Mouse (Mus musculus) right cerebral cortex, postnatal 14 days (tissue): ENCODE data around the gene Dnase1l3.

ENCODE experiments used
- DNase-seq: peaks from one replicate; pipeline ENCODE4 v3.0.0; 2022

Gene Dnase1l3

DNA sequence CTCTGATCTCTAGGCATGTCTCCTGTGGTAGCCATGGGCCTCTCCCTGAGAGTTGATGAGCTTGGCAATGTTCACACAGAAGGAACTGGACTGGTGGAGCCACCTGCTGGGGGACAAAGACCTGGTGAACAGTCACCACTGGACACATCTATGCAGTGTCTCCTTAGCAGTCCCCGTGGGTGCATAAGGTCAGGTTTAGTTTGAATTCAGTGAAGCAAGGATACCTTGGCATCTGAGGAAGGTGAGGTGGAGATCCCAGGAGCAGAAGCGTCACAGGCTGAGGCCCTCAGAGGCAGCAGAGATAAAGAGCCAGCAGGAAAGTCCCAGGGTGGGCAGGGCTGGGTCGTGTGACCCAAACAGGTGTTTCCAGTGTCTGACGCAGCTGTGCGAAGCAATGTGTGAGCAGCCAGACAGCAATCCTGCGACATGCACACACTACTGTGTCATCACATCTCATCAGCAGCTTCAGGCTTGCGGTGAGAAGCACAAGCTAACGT is at the start of gene Dnase1l3:
Gene Dnase1l3 (minus strand): TSS at position 303 of the 497 bp plus-strand sequence.
- DNase-seq: peak; percentile 57

DNA sequence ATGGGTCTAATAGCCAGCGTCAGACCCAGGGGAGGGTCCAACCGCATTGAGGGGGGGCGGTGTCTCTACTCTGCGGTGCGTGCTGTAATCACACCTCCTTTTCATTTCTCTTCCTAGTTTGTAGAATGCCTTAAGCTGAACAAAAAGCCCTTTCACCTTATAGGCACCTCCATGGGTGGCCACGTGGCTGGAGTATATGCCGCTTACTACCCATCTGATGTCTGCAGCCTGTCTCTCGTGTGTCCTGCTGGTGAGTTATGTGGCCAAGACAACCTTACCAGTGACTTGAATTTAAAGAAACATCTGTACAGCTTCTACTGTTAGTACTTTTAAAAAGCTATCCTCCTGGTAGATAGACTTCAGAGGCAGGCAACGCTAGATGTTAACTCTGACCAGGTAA is 48.2 kb upstream of the Dnase1l3 start:
- DNase-seq: no peak

DNA sequence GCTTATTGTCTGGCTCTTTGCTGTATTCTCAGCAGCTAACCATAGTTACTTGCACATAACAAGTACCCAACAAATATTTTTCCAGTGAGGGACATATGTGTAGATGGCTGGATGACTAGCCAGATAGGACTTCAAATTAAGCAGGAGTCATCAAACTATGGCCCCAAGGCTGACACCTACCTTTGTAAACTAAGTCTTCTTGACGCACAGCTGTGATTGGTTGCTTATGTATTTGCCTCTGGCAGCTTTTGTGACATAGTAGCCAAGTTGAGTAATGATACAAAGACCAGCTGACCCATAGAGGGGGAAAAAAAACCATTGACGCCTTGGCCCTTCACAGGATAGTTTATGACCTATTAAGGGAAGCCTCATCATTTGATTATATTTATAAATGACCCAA is 47.7 kb upstream of the Dnase1l3 start:
- DNase-seq: no peak

DNA sequence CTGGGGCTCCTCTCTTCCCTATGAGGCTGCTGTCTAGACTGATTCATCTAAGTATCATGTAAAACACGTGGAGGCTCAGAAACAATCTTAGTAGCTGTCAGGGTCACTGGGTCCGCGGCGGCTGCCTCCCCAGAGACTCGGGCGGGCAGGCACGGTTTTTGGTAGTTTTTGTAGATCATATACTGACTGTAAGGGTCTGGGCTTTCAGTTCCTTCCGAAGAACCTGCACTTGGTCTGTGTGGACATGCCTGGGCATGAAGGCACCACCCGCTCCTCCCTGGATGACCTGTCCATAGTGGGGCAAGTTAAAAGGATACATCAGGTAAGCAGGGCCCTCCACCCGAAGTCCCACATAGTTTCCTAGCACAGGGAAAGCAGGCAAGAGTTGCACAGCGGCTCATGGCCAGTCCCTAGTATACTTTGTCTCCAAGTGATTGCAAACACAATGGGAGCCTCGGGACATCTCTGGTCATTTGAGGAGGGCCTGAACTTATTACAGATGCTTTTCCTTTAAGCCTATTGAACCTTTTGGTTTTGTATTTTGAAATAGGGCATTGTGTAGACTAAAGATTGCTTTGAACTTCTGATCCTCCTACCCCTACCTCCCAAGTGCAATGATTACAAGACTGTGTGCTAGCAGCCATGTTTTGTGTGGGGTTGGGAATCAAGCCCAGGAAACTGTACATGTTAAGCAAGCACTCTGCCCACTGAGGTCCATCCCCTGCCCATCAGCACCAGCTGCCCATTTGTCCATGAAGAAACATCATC is 46.7 kb upstream of the Dnase1l3 start:
- DNase-seq: no peak

DNA sequence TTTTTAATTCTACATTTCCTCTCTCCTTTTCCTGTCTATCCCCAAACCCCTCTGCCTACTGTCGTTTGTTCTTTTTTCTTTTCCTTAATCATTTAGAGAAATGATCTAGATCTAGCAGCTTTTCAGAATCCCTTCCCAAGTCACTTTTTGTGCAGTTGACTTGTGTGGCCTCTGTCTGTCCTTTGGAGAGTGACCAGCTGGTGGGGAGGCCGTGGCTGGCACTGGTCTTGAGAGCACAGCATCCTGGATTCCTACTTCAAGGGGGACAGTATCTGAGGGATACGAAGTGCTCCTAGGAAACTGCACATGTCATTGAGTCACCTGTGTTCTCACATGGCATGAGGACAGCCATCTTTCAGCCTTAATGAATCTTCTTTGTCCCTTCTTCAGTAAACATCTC is 45.8 kb upstream of the Dnase1l3 start:
- DNase-seq: no peak

DNA sequence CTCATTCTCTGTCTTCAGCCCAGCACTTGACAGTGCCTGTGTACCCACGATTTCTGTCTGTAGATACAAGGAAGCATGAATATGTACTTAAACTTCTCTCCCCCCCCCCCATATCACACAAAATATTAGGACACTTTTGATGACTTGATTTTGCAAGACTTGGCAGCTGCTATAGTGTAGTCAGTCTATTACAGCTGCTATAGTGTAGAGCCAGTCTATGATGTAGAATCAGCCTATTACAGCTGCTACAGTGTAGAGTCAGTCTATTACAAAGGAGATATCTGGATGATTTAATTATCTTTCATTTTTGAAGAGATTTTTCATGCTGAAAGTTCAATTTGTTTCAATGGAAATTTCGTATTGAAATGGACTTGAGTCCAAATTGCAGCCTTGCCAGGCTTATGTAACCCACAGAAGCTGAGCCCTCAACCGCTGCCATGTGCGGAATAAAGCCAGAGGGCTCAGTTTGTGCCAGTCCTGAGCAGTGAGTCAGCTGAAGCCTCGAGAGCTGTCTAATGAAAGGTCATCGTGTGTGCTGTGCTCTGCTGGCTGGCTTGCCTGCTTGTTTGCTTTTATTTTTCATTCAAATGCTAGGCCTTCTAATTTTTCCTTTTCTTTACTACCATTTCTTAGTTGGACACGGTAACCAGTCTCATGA is 44.5 kb upstream of the Dnase1l3 start:
- DNase-seq: peak; percentile 25

DNA sequence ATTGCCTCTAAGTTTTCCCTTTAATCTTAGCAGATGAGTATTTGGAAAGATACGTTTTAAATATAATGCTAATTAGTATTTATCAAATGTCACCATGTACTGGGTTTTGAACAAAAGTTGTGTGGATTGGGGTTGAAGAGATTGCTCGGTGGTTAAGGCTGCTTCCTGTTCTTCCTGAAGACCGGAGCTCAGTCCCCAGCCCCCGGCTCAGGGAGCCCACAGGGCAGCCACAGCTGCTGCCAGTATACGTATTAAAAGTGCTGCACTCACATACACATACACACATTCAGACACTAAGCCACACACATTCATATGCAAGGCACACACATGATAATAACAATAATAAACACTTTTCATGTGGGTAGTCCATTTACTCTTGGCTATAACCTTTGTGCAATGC is 43.8 kb upstream of the Dnase1l3 start:
- no peak for DNase-seq

DNA sequence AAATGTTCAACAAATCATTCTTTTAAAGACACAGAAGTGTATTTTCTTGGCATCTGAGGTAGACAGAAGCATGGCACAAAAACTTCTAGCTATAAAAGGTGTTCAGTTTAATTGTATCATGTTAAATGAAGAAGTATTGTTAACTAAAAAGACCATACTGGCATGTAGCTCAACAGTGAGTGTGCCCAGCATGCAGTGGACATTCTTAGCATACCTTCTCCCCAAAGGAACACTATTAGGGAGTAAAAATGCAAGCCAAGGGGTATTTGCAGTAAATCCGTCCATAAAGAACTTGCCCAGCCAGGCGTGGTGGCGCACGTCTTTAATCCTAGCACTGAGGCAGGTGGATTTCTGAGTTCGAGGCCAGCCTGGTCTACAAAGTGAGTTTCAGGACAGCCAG is 42.0 kb upstream of the Dnase1l3 start:
- DNase-seq: no peak

DNA sequence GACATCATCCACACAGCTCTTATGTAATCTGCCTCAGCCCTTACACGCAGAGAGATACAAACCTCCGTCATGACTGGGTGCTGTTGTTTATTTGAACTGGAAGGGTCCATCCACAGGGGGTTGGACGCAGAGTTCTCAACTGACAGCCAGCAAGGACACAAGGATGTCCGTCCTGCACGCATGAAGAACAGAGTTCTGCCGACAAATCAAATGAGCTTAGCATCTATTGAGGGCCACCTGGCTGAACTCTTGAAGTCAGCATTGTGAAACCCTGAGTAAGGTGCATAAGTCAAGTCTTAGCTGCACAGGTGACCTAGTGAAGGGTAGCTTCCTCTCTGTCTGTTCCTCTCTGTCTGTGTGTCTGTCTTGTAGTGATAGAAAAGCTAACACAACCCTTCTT is 41.6 kb upstream of the Dnase1l3 start:
- no peak for DNase-seq

DNA sequence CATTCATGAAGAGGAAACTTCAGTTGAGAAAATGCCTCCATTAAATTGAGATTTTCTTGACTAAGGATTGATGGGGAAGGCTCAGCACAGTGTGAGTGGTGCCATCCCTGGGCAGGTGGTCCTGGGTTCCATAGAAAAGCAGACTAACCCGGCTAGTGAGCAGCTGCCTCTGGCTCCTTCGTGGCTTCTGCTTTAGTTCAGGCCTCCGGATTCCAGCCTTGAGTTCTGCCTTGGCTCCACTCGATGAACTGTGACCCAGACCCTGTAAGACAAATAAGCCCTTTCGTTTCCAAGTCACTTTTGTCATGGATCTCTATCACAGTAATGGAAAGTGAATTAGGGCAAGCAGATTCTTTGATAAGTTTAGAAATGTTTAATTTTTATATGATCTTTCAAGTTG is 40.2 kb upstream of the Dnase1l3 start:
- no peak for DNase-seq

DNA sequence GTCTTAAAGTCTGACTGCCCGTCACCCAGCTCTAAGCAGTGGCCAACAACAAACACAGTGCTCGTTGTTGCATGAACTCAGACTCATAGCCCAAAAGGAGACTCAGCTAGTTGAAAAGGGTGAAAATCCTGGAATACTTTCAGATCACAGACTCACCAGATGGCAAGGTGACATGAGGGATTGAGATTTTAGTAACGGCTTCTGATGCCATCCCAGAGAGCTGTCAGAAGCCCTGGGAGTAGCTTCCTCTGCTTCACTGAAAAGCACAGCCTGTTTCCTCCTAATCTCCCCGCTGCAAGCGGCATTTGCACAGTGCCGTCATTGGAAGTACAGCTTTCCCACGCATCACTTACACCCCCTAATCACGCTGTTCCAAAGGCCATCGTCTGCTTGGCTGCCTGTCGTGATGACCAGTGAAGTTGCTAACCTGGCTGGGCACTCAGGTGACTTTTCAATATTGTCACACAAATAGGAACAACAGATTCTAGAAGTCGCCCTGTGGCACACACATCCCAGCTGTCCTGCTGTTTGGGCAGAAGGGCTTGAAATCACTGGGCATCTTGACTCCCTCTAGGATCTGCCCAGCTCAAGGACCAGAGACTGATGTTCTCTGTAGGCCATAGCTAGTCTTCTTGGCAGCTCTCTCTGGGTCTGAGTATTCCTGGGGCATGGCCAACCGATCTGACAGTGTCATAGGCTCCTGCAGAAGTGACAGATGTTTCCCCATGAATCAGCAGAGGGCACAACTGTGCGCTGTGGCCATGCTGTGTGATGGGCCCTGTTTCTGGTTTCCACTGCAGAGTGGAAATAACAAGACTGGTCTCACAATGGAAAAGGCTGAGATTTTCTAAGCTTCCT is 37.9 kb upstream of the Dnase1l3 start:
- peak; percentile 18 for DNase-seq

DNA sequence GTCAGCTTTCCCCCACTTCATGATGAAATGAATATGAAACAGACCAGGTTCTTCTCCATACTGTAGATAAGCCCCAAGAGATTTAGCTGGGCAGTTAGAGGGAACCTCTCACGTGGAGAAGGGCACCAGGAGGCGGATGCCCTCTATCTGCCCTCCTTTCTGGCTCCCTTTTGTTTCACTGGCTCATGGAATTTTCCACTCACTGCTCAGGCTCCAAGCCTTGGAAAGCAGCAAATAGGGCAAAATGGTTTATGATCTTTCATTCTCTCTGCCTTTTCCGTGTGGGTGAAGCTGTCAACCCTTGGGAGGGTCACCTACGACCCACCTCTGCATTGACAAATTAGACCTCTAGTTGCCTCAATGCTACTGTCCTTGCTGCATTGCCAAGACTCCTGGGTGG is 36.2 kb upstream of the Dnase1l3 start:
- DNase-seq: no peak

DNA sequence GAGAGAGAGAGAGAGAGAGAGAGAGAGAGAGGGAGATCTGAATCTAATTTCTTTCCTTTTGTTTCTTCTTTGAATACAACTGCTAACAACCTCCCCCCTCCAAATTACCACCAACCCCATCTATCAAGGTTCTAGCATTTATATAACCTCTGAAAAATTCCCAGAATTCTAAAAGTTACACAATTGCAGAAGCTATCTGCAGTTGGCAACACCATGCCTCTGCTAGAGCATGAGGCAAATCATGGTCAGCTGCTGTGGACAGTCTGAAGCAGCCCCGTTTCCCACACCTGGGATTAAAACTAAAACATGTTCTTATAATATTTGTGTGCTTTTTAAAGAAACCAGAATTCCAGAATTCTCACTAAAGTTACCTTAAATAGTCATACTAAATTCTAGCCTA is 35.4 kb upstream of the Dnase1l3 start:
- DNase-seq: no peak

DNA sequence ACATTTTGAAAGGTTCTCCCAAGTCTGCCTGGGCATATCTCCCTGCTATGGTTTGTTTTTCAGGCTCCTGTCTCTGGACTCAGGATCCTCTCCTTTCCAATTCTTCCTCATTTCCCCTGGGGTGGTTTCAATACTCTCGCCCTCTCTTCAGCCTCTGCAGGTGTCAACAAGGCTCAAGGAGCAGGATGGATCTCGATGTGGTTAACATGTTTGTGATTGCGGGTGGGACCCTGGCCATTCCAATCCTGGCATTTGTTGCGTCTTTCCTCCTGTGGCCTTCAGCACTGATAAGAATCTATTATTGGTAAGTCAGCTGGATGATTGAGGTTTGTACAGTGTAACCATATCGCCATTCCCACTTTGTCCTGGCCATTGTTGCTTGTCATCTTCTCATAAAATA is 33.7 kb upstream of the Dnase1l3 start:
- no peak for DNase-seq

DNA sequence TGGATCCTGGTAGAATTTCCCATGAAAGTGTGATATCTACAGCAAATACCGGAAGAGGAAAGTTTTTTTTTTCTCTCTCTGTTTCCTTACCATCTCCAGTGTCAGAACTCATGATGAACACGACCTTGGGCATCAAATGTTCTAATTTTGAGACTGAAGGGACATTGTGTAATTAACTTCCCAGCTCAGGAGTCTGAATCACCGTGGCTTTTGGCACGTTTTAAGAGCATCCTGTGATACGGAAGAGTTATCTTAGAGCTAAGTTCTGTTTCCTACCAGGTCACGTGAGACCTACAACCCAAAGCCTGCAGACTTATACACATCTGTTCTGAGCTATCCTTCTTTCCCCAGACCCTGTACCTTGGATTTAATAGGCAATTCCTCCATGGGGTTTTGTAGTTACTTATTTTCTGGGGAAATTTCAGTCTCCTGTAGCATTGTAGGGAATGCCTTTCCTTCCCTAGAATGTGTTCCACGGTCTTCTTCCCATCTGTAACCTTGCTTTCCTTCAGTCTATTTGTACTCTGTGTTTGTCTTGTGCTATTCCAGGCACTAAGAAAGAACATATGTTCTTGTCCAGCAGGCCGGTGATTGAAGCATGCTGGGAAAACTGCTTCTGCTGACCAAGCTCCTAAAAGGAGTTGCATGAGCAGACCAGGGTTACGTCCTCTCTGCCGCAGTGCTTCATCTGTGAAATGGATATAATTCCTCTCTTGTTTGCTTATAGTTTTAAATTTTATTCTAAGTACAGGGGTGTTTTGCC is 32.6 kb upstream of the Dnase1l3 start:
- DNase-seq: no peak

DNA sequence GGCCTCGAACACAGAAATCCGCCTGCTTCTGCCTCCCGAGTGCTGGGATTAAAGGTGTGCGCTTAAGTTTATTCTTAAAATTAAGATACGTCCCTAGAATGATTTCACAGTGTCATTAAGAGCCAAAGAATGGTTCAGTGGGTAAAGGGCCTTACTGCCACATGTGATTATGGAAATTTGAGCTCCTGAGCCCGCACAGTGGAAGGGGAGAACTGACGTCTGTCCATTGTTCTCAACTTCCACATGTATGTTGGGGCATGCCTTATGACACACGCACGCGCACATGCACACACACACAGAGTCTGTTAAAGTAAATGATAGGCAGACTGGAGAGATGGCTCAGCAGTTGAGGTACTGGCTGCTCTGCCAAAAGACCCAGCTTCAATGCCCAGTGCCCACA is 30.6 kb upstream of the Dnase1l3 start:
- DNase-seq: no peak

DNA sequence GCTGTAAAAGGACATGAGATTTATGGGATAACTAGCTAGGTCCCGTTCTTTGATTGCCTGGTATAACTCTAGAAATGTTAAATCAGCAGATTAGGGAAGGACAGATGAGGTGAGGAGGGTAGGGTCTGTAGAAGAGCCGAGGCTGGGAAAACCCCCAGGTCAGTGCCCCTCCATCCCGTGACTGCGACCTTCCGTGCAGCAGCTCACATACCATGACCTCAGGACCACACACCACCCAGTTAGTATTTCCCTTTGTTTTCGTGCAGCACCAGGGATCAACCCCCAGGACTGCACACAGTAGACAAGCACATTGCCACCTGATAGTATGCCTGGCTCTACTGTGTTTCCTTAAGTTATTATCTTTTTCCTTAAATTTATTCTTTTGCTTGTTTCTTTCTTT is 30.1 kb upstream of the Dnase1l3 start:
- no peak for DNase-seq

DNA sequence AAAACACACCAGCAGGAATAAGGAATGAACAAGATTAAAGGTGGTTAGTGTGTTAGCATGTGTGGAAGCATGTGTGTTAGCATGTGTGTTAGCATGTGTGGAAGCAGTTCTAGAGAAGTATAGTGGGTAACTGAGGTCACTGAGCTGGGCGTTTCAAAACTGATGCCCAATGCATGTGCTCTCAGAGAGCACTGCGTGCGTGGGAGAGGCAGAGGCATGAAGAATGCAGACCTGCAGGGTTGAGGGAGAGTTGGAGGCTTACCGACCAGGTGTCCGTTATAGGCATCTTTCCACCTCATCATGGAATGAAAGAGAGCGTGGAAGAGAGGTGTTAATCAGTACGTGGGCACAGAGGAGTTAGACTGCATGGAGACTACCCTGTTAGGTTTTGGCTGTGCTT is 26.2 kb upstream of the Dnase1l3 start:
- DNase-seq: no peak

DNA sequence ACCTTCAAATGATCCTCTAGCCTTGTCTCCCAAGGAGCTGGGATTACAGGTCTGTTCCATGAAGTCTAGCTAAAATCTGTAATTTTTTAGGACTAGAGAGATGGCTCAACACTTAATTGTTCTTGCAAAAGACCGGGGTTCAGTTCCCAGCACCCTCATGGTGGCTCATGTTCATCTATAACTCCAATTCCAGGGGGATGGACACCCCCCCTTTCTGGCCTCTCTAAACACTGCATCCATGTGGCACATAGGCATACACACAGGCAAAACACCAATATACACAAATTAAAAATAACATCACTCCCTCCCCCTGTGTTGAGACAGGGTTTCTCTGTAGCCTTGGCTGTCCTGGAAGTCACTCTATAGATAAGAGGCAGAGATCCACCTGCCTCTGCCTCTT is 25.6 kb upstream of the Dnase1l3 start:
- DNase-seq: no peak

DNA sequence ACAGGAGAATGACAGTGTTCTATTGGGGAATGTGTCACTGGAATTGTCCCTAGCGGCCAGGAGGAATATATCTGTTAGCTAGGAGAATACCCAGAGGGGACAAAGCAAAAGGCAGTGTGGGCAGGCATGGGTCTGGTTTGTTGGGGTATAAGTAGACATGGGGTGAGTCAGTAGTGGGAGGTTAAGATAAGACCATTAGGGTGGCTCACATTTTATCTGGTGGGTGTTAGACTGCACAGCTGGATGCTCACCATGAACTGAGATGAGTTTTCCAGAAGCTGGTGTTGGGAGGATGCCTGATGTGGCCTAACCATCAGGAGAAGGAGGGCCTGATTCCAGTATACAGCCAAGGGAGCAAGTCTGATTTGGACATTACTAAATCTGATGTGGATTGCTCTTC is 22.6 kb upstream of the Dnase1l3 start:
- DNase-seq: no peak

DNA sequence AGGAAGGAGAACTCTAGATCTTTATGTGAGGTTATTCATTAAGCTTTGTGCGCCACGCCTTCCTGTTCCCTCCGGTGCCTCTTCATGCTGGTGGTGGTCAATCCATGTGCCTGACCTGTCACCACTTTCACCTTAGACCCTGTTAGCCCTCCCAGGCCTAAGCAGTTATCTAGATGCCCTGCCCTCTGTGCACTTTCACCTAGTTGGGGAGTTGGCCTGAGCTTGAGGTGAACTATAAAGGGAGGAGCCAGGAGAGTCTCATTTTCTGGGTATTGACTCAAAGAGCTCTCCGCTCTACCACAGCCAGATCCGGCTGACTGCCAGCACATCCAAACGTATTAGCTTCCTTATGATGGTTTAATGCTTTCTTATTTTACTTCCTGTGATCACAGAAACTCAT is 21.9 kb upstream of the Dnase1l3 start:
- no peak for DNase-seq

DNA sequence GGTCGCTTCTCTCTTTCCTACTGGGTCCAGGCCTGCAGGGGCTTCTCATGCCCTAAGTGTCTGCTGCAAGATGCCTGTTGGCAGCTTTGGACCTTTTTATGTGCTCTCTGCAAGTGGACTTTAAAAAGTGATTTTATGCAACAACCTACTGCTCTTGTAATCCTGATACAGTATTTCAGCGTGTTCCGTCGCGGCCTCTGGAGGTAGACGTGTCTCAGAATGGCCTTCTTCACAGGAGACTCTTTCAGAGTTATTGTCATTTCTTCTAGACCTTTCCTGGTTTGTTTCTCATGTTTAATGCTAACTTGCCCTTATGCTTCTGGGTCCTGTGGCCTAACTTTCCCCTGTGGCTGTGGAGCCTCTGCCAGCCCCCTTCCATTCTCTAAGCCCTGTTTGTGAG is 21.4 kb upstream of the Dnase1l3 start:
- DNase-seq: no peak

DNA sequence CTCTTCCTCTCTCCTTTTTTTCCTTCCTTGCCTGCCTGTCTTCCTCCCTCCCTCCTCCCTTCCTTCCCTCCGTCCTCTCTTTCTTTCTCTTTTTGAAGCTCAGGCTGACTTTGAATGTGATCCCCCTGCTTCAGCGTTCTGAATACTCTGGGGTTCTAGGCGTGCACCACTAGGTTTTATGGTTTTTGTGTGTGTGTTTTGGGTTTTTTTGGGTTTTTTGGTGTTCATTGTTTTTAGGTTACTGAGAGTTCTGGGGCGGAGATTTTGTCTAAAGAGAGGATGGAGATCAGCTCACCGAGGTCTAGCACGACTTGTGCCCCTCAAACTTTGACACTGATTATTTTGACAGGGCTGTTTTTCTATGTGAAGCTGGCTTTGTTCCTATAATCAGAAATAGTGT is 17.6 kb upstream of the Dnase1l3 start:
- DNase-seq: no peak
